Comparison of ENCODE assay signal across 40 mouse cellular contexts in genomic region chr17:57207938-57208337, GRCm38 (mm10). TPM values are rescaled to one million over a fixed set of nuclear protein-coding genes. Genes with fewer than 3 reads are reported as not detected.
DNase-seq lines count a peak whose midpoint lies in the region; ATAC-seq and TF ChIP-seq lines count a peak whose summit lies in the region.
"Had no signal": no experiment of that assay in that cellular context is flagged by ENCODE, and none has a peak within 500 bp of the region (broad histone marks: within the 10 kb centered on the region; RNA-seq: fewer than 3 reads in every experiment).

No protein-coding gene starts in this region.

- H3K9ac ChIP-seq in heart, embryonic 12.5 days: no peak overlapping the region
- no peak overlapping the region for H3K9ac ChIP-seq in midbrain, embryonic 13.5 days (replicated peaks)
- H3K9ac ChIP-seq: embryonic facial prominence, embryonic 12.5 days; forebrain, embryonic 15.5 days; hindbrain, embryonic 12.5 days; intestine, embryonic 15.5 days; limb, embryonic 13.5 days; liver, embryonic 13.5 days; midbrain, embryonic 12.5 days had no signal

- no peak for ATAC-seq in heart, embryonic 12.5 days (ENCODE audit: insufficient number of reproducible peaks, low FRiP score)
- ATAC-seq in midbrain, embryonic 13.5 days: no peak
- ATAC-seq: forebrain, embryonic 15.5 days; hindbrain, postnatal 0 days; intestine, embryonic 15.5 days; lung, postnatal 0 days; Patski had no signal

- no peak overlapping the region for H3K27ac ChIP-seq in heart, embryonic 12.5 days (ENCODE audit: poor library complexity, severe bottlenecking)
- no peak overlapping the region for H3K27ac ChIP-seq in layer of hippocampus, adult 2 months
- no peak overlapping the region for H3K27ac ChIP-seq in midbrain, embryonic 13.5 days
- H3K27ac ChIP-seq: embryonic facial prominence, embryonic 12.5 days; forebrain, embryonic 15.5 days; gastrocnemius, adult 2 months; heart, adult 2 months; hindbrain, embryonic 12.5 days; hindbrain, postnatal 0 days; intestine, embryonic 15.5 days; limb, embryonic 13.5 days; liver, embryonic 13.5 days; midbrain, embryonic 12.5 days had no signal

- no peak overlapping the region for H3K4me2 ChIP-seq in heart, embryonic 12.5 days
- H3K4me2 ChIP-seq in midbrain, embryonic 13.5 days (replicated peaks): no peak overlapping the region
- H3K4me2 ChIP-seq: embryonic facial prominence, embryonic 12.5 days; forebrain, embryonic 15.5 days; hindbrain, embryonic 12.5 days; intestine, embryonic 15.5 days; limb, embryonic 13.5 days; liver, embryonic 13.5 days; midbrain, embryonic 12.5 days had no signal

- no peak for TF ChIP-seq CTCF in layer of hippocampus, adult 2 months (conservative IDR thresholded peaks at IDR 0.05)

- H3K4me3 ChIP-seq in heart, embryonic 12.5 days: no peak overlapping the region
- no peak overlapping the region for H3K4me3 ChIP-seq in layer of hippocampus, adult 2 months
- no peak overlapping the region for H3K4me3 ChIP-seq in midbrain, embryonic 13.5 days (replicated peaks)
- H3K4me3 ChIP-seq: embryonic facial prominence, embryonic 12.5 days; forebrain, embryonic 15.5 days; gastrocnemius, adult 2 months; heart, adult 2 months; hindbrain, embryonic 12.5 days; intestine, embryonic 15.5 days; limb, embryonic 13.5 days; liver, embryonic 13.5 days; megakaryocyte, embryonic 14.5 days; midbrain, embryonic 12.5 days had no signal

- 75% methylated on average over 3 of the region's 3 CpGs for WGBS in heart, embryonic 12.5 days
- 93% methylated on average over 3 of the region's 3 CpGs for WGBS in midbrain, embryonic 13.5 days

- peak; percentile 80 for DNase-seq in heart, adult 11 months
- DNase-seq in kidney, adult 11 months: peak; percentile 69
- no peak for DNase-seq in kidney, postnatal 4 days
- DNase-seq in 3T3-L1 (ENCODE audit: low read depth, low spot score): peak; percentile 17
- peak; percentile 42 for DNase-seq in kidney, postnatal 10 days
- DNase-seq in layer of hippocampus, adult 2 months (ENCODE audit: low spot score in 2 of 2): no peak
- DNase-seq: adrenal gland, postnatal 14 days; cerebellum, adult 11 months; cerebellum, adult 9-11 months; embryo, embryonic 11 days; gastrocnemius, adult 2 months; gastrocnemius, postnatal 36 days; heart, adult 2 months; liver, embryonic 13.5 days; lung, adult 18-20 months; lung, postnatal 4 days; right cerebral cortex, postnatal 14 days had no signal

- H3K4me1 ChIP-seq in heart, embryonic 12.5 days (replicated peaks): no peaks in the 10 kb centered on the region
- H3K4me1 ChIP-seq in midbrain, embryonic 13.5 days (replicated peaks): no peaks in the 10 kb centered on the region
- H3K4me1 ChIP-seq: embryonic facial prominence, embryonic 12.5 days; forebrain, embryonic 15.5 days; hindbrain, embryonic 12.5 days; intestine, embryonic 15.5 days; limb, embryonic 13.5 days; midbrain, embryonic 12.5 days had no signal

- H3K27me3 ChIP-seq in heart, embryonic 12.5 days (replicated peaks): no peaks in the 10 kb centered on the region
- no peaks in the 10 kb centered on the region for H3K27me3 ChIP-seq in midbrain, embryonic 13.5 days
- H3K27me3 ChIP-seq: embryonic facial prominence, embryonic 12.5 days; forebrain, embryonic 15.5 days; hindbrain, embryonic 12.5 days; intestine, embryonic 15.5 days; limb, embryonic 13.5 days; liver, embryonic 13.5 days; midbrain, embryonic 12.5 days; Patski had no signal

- H3K36me3 ChIP-seq in heart, embryonic 12.5 days: no peaks in the 10 kb centered on the region
- no peaks in the 10 kb centered on the region for H3K36me3 ChIP-seq in midbrain, embryonic 13.5 days
- H3K36me3 ChIP-seq: embryonic facial prominence, embryonic 12.5 days; forebrain, embryonic 15.5 days; G1E; hindbrain, embryonic 12.5 days; intestine, embryonic 15.5 days; limb, embryonic 13.5 days; midbrain, embryonic 12.5 days had no signal

- no peaks in the 10 kb centered on the region for H3K9me3 ChIP-seq in heart, embryonic 12.5 days (replicated peaks)
- H3K9me3 ChIP-seq in midbrain, embryonic 13.5 days: no peaks in the 10 kb centered on the region
- H3K9me3 ChIP-seq: embryonic facial prominence, embryonic 12.5 days; forebrain, embryonic 15.5 days; G1E; hindbrain, embryonic 12.5 days; intestine, embryonic 15.5 days; limb, embryonic 13.5 days; liver, embryonic 13.5 days; midbrain, embryonic 12.5 days had no signal

RNA-seq across cellular contexts. Expression of gene Tnfsf14, which starts 14.0 kb away (rescaled TPM):
- polyA plus RNA-seq in heart, embryonic 12.5 days (2016; fragmentation: Nextera tagmentation; extraction: Ambion mirVana): 0.11 and 0.46 TPM in 2 replicates
- not detected for total RNA-seq in layer of hippocampus, adult 2 months (2021)
- not detected in 2 replicates for polyA plus RNA-seq in midbrain, embryonic 13.5 days (2015; fragmentation: Nextera tagmentation; extraction: Ambion mirVana)
- total RNA-seq: gastrocnemius, adult 2 months; hindbrain, postnatal 0 days; layer of hippocampus, adult 18-20 months; layer of hippocampus, postnatal 14 days; left cerebral cortex, adult 8-10 months; left cerebral cortex, postnatal 36 days had no signal
- polyA plus RNA-seq: forebrain, embryonic 15.5 days; frontal cortex, adult 2 months; heart, postnatal 0 days; hindbrain, embryonic 12.5 days; hindbrain, postnatal 0 days; neural tube, embryonic 14.5 days; Patski; stomach, embryonic 14.5 days; testis, adult 2 months had no signal

RNA-seq across cellular contexts. Expression of gene C3, which starts 20.0 kb away (rescaled TPM):
- polyA plus RNA-seq in heart, embryonic 12.5 days (2016; fragmentation: Nextera tagmentation; extraction: Ambion mirVana): 0.87 and 2.6 TPM in 2 replicates
- under 1 TPM; 0.97 to 0.98 TPM for total RNA-seq in layer of hippocampus, adult 2 months (2021)
- 0.34 and 1.1 TPM in 2 replicates for polyA plus RNA-seq in midbrain, embryonic 13.5 days (2015; fragmentation: Nextera tagmentation; extraction: Ambion mirVana)

RNA-seq across cellular contexts. Expression of gene Gpr108, which starts 40.3 kb away (rescaled TPM):
- 24.9 and 27.4 TPM in 2 replicates for polyA plus RNA-seq in heart, embryonic 12.5 days (2016; fragmentation: Nextera tagmentation; extraction: Ambion mirVana)
- 10 to 100 TPM; 24.0 to 24.8 TPM for total RNA-seq in layer of hippocampus, adult 2 months (2021)
- 19.6 and 20.6 TPM in 2 replicates for polyA plus RNA-seq in midbrain, embryonic 13.5 days (2015; fragmentation: Nextera tagmentation; extraction: Ambion mirVana)

RNA-seq across cellular contexts. Expression of gene Trip10, which starts 41.3 kb away (rescaled TPM):
- 41.6 and 45.4 TPM in 2 replicates for polyA plus RNA-seq in heart, embryonic 12.5 days (2016; fragmentation: Nextera tagmentation; extraction: Ambion mirVana)
- total RNA-seq in layer of hippocampus, adult 2 months (2021): 1 to 10 TPM; 8.2 to 9.8 TPM
- polyA plus RNA-seq in midbrain, embryonic 13.5 days (2015; fragmentation: Nextera tagmentation; extraction: Ambion mirVana): 12.3 and 13.7 TPM in 2 replicates

RNA-seq across cellular contexts. Expression of gene Cd70, which starts 58.4 kb away (rescaled TPM):
- not detected in 2 replicates for polyA plus RNA-seq in heart, embryonic 12.5 days (2016; fragmentation: Nextera tagmentation; extraction: Ambion mirVana)
- not detected for total RNA-seq in layer of hippocampus, adult 2 months (2021)
- polyA plus RNA-seq in midbrain, embryonic 13.5 days (2015; fragmentation: Nextera tagmentation; extraction: Ambion mirVana): 0.44 and 0.82 TPM in 2 replicates
- total RNA-seq: adrenal gland, postnatal 14 days; G1E; gastrocnemius, adult 2 months; gastrocnemius, postnatal 36 days; heart, adult 2 months had no signal
- polyA plus RNA-seq: G1E; heart, adult 2 months; heart, postnatal 0 days; hindbrain, embryonic 12.5 days; limb, embryonic 13.5 days; liver, embryonic 13.5 days; lung, postnatal 0 days; Patski; small intestine, adult 2 months; stomach, embryonic 14.5 days; testis, adult 2 months had no signal

Comparison
In these comparisons a context has a peak if more than half of its experiments do, and no peak if none do; other contexts are left out.
1. DNase-seq: peak in heart, adult 11 months (single experiment), kidney, adult 11 months (single experiment), 3T3-L1 (single experiment) and kidney, postnatal 10 days (single experiment); none in kidney, postnatal 4 days (0 of 2) and layer of hippocampus, adult 2 months (0 of 2).